Mouse (Mus musculus) colon, adult 2 months (tissue): Measurements from ENCODE around the gene Lrp8. TPM values are rescaled to one million over a fixed set of nuclear protein-coding genes. Genes with fewer than 3 reads are reported as not detected.

Experiments used
- polyA plus RNA-seq: library from polyadenylated mRNA; depleted of rRNA; stranded (reverse); fragments of >200 nt; gene quantifications from 2 replicates; pipeline ENCODE4 v1.2.3, GENCODE M21; 2012; rRNA removed

The Lrp8 gene
- 4.4 and 6.5 TPM in 2 replicates for polyA plus RNA-seq

GRCm38 (mm10) chr4:107802185-107802449 is at the start of gene Lrp8:
Lrp8 (plus strand) TSS chr4:107802261.

GRCm38 (mm10) chr4:107879254-107880050 is 77.4 kb downstream of the Lrp8 start, which contains the start of gene Magoh:
Magoh (plus strand) TSS chr4:107879755.

GRCm38 (mm10) chr4:107889731-107890432 is 87.8 kb downstream of the Lrp8 start, which contains the start of gene 0610037L13Rik:
0610037L13Rik (plus strand) TSS chr4:107889813.

GRCm38 (mm10) chr4:107923145-107923802 is 121.2 kb downstream of the Lrp8 start, which contains the start of gene Cpt2:
Cpt2 (minus strand) TSS chr4:107923610.

Other genes with a start within 250 kb of the Lrp8 start
- gene Dmrtb1, start 118.0 kb upstream of the Lrp8 start, polyA plus RNA-seq = not detected in 2 replicates
- gene Magoh, start 77.5 kb downstream of the Lrp8 start, polyA plus RNA-seq = 14.6 and 26.6 TPM in 2 replicates
- 19.3 and 20.7 TPM in 2 replicates for gene 0610037L13Rik, start 87.6 kb downstream of the Lrp8 start, polyA plus RNA-seq
- gene Cpt2, start 121.3 kb downstream of the Lrp8 start, polyA plus RNA-seq = 116 and 138 TPM in 2 replicates
- gene Slc1a7, start 166.1 kb downstream of the Lrp8 start, polyA plus RNA-seq = 0.63 and 0.98 TPM in 2 replicates